Mouse (Mus musculus): ENCODE data around the gene S100pbp.

Gene S100pbp

GRCm38 (mm10) chr4:129151276-129151811 lies 38.2 kb downstream of the S100pbp start:
- DNase-seq (ENCODE audit: low spot score), result no peak

GRCm38 (mm10) chr4:129149321-129149720 lies 40.2 kb downstream of the S100pbp start:
- DNase-seq (ENCODE audit: low spot score), result no peak

- DNase-seq (ENCODE audit: low spot score), result no peak
Measured at GRCm38 (mm10) chr4:129147552-129148103, 41.9 kb downstream of the S100pbp start.

- DNase-seq (ENCODE audit: low spot score), result peak; percentile 31
Measured at GRCm38 (mm10) chr4:129146392-129146791, 43.1 kb downstream of the S100pbp start.

- DNase-seq (ENCODE audit: low spot score), result no peak
Measured at GRCm38 (mm10) chr4:129145943-129146342, 43.6 kb downstream of the S100pbp start.

- DNase-seq (ENCODE audit: low spot score), result no peak
Measured at GRCm38 (mm10) chr4:129145411-129145810, 44.1 kb downstream of the S100pbp start.

- DNase-seq (ENCODE audit: low spot score), result no peak
Measured at GRCm38 (mm10) chr4:129144401-129145367, 44.8 kb downstream of the S100pbp start.

GRCm38 (mm10) chr4:129143509-129143908 lies 46.0 kb downstream of the S100pbp start:
- DNase-seq (ENCODE audit: low spot score), result no peak

GRCm38 (mm10) chr4:129142439-129143045 lies 47.0 kb downstream of the S100pbp start:
- peak; percentile 81 for DNase-seq (ENCODE audit: low spot score)

- DNase-seq (ENCODE audit: low spot score), result no peak
Measured at GRCm38 (mm10) chr4:129141560-129142438, 47.7 kb downstream of the S100pbp start.

GRCm38 (mm10) chr4:129140808-129141207 lies 48.7 kb downstream of the S100pbp start:
- no peak for DNase-seq (ENCODE audit: low spot score)

- DNase-seq (ENCODE audit: low spot score), result no peak
Measured at GRCm38 (mm10) chr4:129139642-129140041, 49.9 kb downstream of the S100pbp start.

- DNase-seq (ENCODE audit: low spot score), result no peak
Measured at GRCm38 (mm10) chr4:129137392-129138321, 51.9 kb downstream of the S100pbp start.

- DNase-seq (ENCODE audit: low spot score), result no peak
Measured at GRCm38 (mm10) chr4:129136579-129137391, 52.7 kb downstream of the S100pbp start, which contains the start of gene Fndc5. Gene Fndc5, plus strand, starts transcription at chr4:129136999.

- DNase-seq (ENCODE audit: low spot score), result no peak
Measured at GRCm38 (mm10) chr4:129136189-129136578, 53.3 kb downstream of the S100pbp start.

- DNase-seq (ENCODE audit: low spot score), result no peak
Measured at GRCm38 (mm10) chr4:129135637-129136036, 53.9 kb downstream of the S100pbp start.

- DNase-seq (ENCODE audit: low spot score), result peak; percentile 60
Measured at GRCm38 (mm10) chr4:129134799-129135585, 54.5 kb downstream of the S100pbp start.

- no peak for DNase-seq (ENCODE audit: low spot score)
Measured at GRCm38 (mm10) chr4:129130755-129131303, 58.7 kb downstream of the S100pbp start.
